2 mouse cellular contexts compared by ENCODE assay signal in the genomic region with DNA sequence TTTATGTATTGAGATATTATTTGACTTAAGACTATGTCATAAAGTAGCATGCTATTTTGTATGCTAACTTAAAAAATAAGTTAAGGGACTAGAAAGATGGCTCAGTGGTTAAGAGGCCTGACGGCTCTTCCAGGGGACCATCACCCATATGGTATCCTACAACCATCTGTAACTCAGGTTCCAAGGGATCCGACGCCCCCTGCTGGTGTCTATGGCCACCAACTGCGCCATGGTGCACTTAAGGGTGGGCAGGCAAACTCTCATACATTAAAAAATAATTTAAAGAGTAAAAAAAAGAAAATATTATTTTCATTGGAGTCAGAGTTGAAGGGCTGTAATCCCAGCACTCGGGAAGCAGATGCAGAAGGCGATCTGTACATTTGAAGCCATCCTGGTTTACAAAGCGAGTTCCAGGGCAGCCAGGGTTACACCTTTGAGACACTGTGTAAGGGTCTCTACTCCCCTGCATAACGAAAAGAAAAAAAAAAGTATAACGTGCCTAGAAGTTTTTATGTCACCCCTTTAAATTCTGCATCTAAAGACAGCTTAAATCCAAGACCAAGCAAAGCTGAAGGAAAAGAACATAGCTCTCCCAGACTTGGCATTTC.
A peak's percentile ranks its signal among the peaks of the same experiment; 100 is the strongest.
TF ChIP-seq lines count a peak whose summit lies in the region.

No protein-coding gene starts in this region.

TF ChIP-seq in CH12.LX, 34 proteins besides CTCF, POLR2A, EP300 and RAD21 (continued from another document):
- TF ChIP-seq ZKSCAN1 (IDR thresholded peaks at IDR 0.05; ENCODE audit: borderline replicate concordance, low read depth, low read length) = no peak
- TF ChIP-seq IRF4 (IDR thresholded peaks at IDR 0.05; ENCODE audit: low read depth, low read length) = no peak
- no peak for TF ChIP-seq POLR2AphosphoS2 (IDR thresholded peaks at IDR 0.05; ENCODE audit: low read depth, low read length)
- TF ChIP-seq JUND (conservative IDR thresholded peaks at IDR 0.05; ENCODE audit: low read depth, low read length) = no peak
- no peak for TF ChIP-seq KAT2A (IDR thresholded peaks at IDR 0.05; ENCODE audit: insufficient replicate concordance, low read length)
- peak; percentile 18; the same call in 1 of the 2 replicates for TF ChIP-seq SMC3 (IDR thresholded peaks at IDR 0.05; ENCODE audit: low read depth, low read length)
- TF ChIP-seq MYC (IDR thresholded peaks at IDR 0.05; ENCODE audit: low read depth, low read length) = 0 out of 2 replicates have a peak, but pooled peaks have one; percentile 39
- no peak for TF ChIP-seq ELF1 (IDR thresholded peaks at IDR 0.05; ENCODE audit: low read depth, low read length)

TF ChIP-seq in myocyte, 11 proteins besides CTCF, POLR2A, EP300 and RAD21 (continued from another document):
- TF ChIP-seq POLR2AphosphoS2 (IDR thresholded peaks at IDR 0.05; ENCODE audit: insufficient read length, low read depth) (no peak), TCF3 (IDR thresholded peaks at IDR 0.05; ENCODE audit: insufficient read length, low read depth) (no peak), MYOD1 (IDR thresholded peaks at IDR 0.05; ENCODE audit: control insufficient read depth in 1 of 3, insufficient read length in 2 of 3, low read depth in 2 of 3) (no peak)
